In the genomic region with DNA sequence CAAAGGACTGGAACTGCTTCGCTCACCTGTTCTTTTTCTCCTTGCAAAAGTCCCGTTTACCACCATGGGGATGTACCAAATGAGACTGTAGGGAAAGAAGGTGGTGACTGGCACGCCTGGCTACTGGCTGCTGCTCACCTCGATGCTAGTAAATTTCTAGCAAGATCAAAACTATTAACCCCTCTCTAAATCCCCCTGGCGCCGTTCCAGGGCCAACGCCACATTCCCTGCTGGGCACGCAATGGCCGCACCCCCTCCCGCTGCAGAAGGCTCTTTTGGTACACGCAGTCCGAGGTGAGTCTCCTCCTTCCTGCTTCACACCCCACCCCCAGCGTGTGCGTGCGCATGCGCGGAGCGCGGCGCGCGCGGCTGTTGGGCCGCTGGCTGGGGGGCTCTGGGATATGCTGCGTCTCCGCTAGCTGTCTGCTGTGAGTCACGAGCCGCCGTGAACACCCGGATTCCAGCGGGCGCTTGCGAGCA, we compare ENCODE assay signal across 8 mouse cellular contexts. TPM values are rescaled to one million over a fixed set of nuclear protein-coding genes. Genes with fewer than 3 reads are reported as not detected.
DNase-seq lines count a peak whose midpoint lies in the region; ATAC-seq lines count a peak whose summit lies in the region.

No protein-coding gene starts in this region.

- no peaks in the 10 kb centered on the region for H3K27me3 ChIP-seq in intestine, embryonic 15.5 days (replicated peaks)

- peak; percentile 74 to 75 for DNase-seq in adrenal gland, adult 18-20 months (ENCODE audit: low spot score in 2 of 2)
- peak; percentile 84 for DNase-seq in embryo, embryonic 11 days
- peak; percentile 84 for DNase-seq in gastrocnemius, postnatal 25 days
- peak; percentile 83 to 85 for DNase-seq in left cerebral cortex, postnatal 14 days (ENCODE audit: low spot score in 2 of 2)
- DNase-seq in right cerebral cortex, postnatal 14 days: peak; percentile 75
- peak; percentile 62 for DNase-seq in urinary bladder, postnatal 25 days (ENCODE audit: low spot score)

- H3K4me2 ChIP-seq in intestine, embryonic 15.5 days (replicated peaks): peak overlapping the region; percentile 71

- peak overlapping the region; percentile 77 for H3K9ac ChIP-seq in intestine, embryonic 15.5 days

- 18% methylated on average over 33 of the region's 33 CpGs for WGBS in intestine, embryonic 15.5 days

- ATAC-seq in intestine, embryonic 15.5 days: peak; percentile 92
- peak; percentile 72 for ATAC-seq in megakaryocyte-erythroid progenitor cell, adult 5-6 weeks (replicated peaks; ENCODE audit: low FRiP score, low TSS enrichment, poor library complexity, severe bottlenecking)

- no peaks in the 10 kb centered on the region for H3K36me3 ChIP-seq in intestine, embryonic 15.5 days

- no peaks in the 10 kb centered on the region for H3K9me3 ChIP-seq in intestine, embryonic 15.5 days

- peak overlapping the region; percentile 65 for H3K4me3 ChIP-seq in intestine, embryonic 15.5 days (replicated peaks)

- H3K4me1 ChIP-seq in intestine, embryonic 15.5 days (replicated peaks): no peaks in the 10 kb centered on the region

- intact Hi-C loops in left cerebral cortex, postnatal 14 days (cut with DNase I): no loop called here

- peak overlapping the region; percentile 95 for H3K27ac ChIP-seq in intestine, embryonic 15.5 days

RNA-seq across cellular contexts. Expression of gene Cdk16, which starts 0.4 kb away (rescaled TPM):
- 100 to 1,000 TPM; 154 to 171 TPM for total RNA-seq in adrenal gland, adult 18-20 months (2021)
- total RNA-seq in gastrocnemius, postnatal 25 days (2021): 100 to 1,000 TPM; 124 to 132 TPM
- polyA plus RNA-seq in intestine, embryonic 15.5 days (2015; fragmentation: Nextera tagmentation; extraction: Ambion mirVana): 102 and 104 TPM in 2 replicates
- 100 to 1,000 TPM; 321 to 335 TPM for total RNA-seq in left cerebral cortex, postnatal 14 days (2021)
- 82.1 and 92.3 TPM in 2 replicates for total RNA-seq in megakaryocyte-erythroid progenitor cell, adult 5-6 weeks (2014; fragmentation: Nextera tagmentation)
- total RNA-seq in megakaryocyte-erythroid progenitor cell, adult 5-6 weeks (2017): 18.3 and 22.2 TPM in 2 replicates

RNA-seq across cellular contexts. Expression of gene Usp11, which starts 15.6 kb away (rescaled TPM):
- 10 to 100 TPM; 26.7 to 30.0 TPM for total RNA-seq in adrenal gland, adult 18-20 months (2021)
- 1 to 10 TPM; 1.1 to 1.5 TPM for total RNA-seq in gastrocnemius, postnatal 25 days (2021)
- 27.9 and 28.4 TPM in 2 replicates for polyA plus RNA-seq in intestine, embryonic 15.5 days (2015; fragmentation: Nextera tagmentation; extraction: Ambion mirVana)
- 10 to 100 TPM; 90.5 to 91.9 TPM for total RNA-seq in left cerebral cortex, postnatal 14 days (2021)
- 32.0 and 35.7 TPM in 2 replicates for total RNA-seq in megakaryocyte-erythroid progenitor cell, adult 5-6 weeks (2014; fragmentation: Nextera tagmentation)
- total RNA-seq in megakaryocyte-erythroid progenitor cell, adult 5-6 weeks (2017): 24.4 and 26.5 TPM in 2 replicates

RNA-seq across cellular contexts. Expression of gene Uba1, which starts 30.0 kb away (rescaled TPM):
- 100 to 1,000 TPM; 372 to 497 TPM for total RNA-seq in adrenal gland, adult 18-20 months (2021)
- total RNA-seq in gastrocnemius, postnatal 25 days (2021): 100 to 1,000 TPM; 134 to 145 TPM
- 176 and 185 TPM in 2 replicates for polyA plus RNA-seq in intestine, embryonic 15.5 days (2015; fragmentation: Nextera tagmentation; extraction: Ambion mirVana)
- 100 to 1,000 TPM; 390 to 391 TPM for total RNA-seq in left cerebral cortex, postnatal 14 days (2021)
- total RNA-seq in megakaryocyte-erythroid progenitor cell, adult 5-6 weeks (2014; fragmentation: Nextera tagmentation): 241 and 270 TPM in 2 replicates
- total RNA-seq in megakaryocyte-erythroid progenitor cell, adult 5-6 weeks (2017): 172 and 234 TPM in 2 replicates

Comparison
In these comparisons a context has a peak if more than half of its experiments do, and no peak if none do; other contexts are left out.
1. Peak in every context shown above with its lines: DNase-seq, ATAC-seq, H3K4me3 ChIP-seq and H3K27ac ChIP-seq.
2. RNA of gene Usp11, which starts 15.6 kb away (total RNA-seq): 90.5 to 91.9 TPM in left cerebral cortex, postnatal 14 days, 24.4 to 35.7 TPM in megakaryocyte-erythroid progenitor cell, adult 5-6 weeks and 26.7 to 30.0 TPM in adrenal gland, adult 18-20 months; 1.1 to 1.5 TPM in gastrocnemius, postnatal 25 days; every median in the first group is over 10 times any median in the second.